Comparison of ENCODE assay signal across 9 mouse cellular contexts in the genomic region with DNA sequence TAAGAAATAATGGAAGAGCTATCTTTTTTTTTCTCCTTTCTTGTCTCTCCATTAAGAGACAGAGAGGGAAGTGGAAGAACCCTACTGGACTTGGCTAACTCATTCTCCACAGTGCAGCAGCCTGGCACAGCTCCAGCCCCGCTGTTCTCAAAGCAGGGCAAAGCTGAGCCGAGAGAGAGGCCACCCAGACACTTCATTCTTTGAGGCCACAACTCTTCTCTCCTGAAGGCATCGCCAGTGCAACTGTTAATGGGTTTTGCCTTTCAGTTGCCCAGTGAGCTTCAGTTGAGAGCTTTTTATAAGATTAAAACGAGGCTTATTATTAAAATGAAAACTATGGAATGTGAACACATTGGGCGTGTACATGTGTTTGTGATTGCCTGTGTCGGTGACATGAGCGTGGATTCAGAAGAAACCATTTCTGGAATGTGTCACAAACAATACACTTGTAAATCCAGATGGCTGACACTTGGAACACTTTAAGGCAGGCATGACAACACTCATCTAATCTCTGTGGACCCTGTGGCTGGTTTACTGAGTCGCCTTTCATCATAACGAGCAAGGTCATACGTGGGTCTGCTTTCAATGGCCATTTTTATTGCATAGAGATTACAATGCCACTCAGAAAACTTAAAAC.
DNase-seq lines count a peak whose midpoint lies in the region; ATAC-seq and TF ChIP-seq lines count a peak whose summit lies in the region.
"Had no signal": no experiment of that assay in that cellular context is flagged by ENCODE, and none has a peak within 500 bp of the region (broad histone marks: within the 10 kb centered on the region; RNA-seq: fewer than 3 reads in every experiment).

No protein-coding gene starts in this region.

- H3K27ac ChIP-seq in stomach, postnatal 0 days (replicated peaks) = no peak overlapping the region
- no peak overlapping the region for H3K27ac ChIP-seq in thymus, adult 2 months (ENCODE audit: control insufficient read depth, insufficient read depth, low read length)
- H3K27ac ChIP-seq: liver, embryonic 13.5 days had no signal

- H3K4me1 ChIP-seq in stomach, postnatal 0 days (replicated peaks; ENCODE audit: control insufficient read depth, insufficient read depth) = no peaks in the 10 kb centered on the region
- H3K4me1 ChIP-seq in thymus, adult 2 months (replicated peaks; ENCODE audit: control insufficient read depth, insufficient read depth, low read length) = peaks cover 9% of the 10 kb centered on the region
- H3K4me1 ChIP-seq: liver, embryonic 13.5 days had no signal

- H3K4me2 ChIP-seq in stomach, postnatal 0 days (replicated peaks; ENCODE audit: low read depth) = 0 out of 2 replicates have a peak overlapping the region, but pooled peaks have one; percentile 18
- H3K4me2 ChIP-seq: liver, embryonic 13.5 days had no signal

- TF ChIP-seq CTCF in stomach, postnatal 0 days (IDR thresholded peaks at IDR 0.05; ENCODE audit: low read depth) = no peak
- TF ChIP-seq CTCF in thymus, adult 2 months (IDR thresholded peaks at IDR 0.05; ENCODE audit: borderline replicate concordance, control insufficient read depth, extremely low read depth, insufficient read depth, low read length, poor library complexity) = no peak

- TF ChIP-seq EP300 in stomach, postnatal 0 days (optimal IDR thresholded peaks at IDR 0.05) = no peak

- H3K9ac ChIP-seq in stomach, postnatal 0 days (ENCODE audit: low read length) = no peak overlapping the region
- H3K9ac ChIP-seq: liver, embryonic 13.5 days had no signal

- H3K36me3 ChIP-seq in stomach, postnatal 0 days (ENCODE audit: control insufficient read depth, insufficient read depth, low read length) = no peaks in the 10 kb centered on the region
- no peaks in the 10 kb centered on the region for H3K36me3 ChIP-seq in thymus, adult 2 months (ENCODE audit: control insufficient read depth, insufficient read depth, low read length)
- H3K36me3 ChIP-seq: liver, embryonic 13.5 days had no signal

- WGBS in stomach, postnatal 0 days = 27% methylated on average over 10 of the region's 10 CpGs
- 77% methylated on average over 10 of the region's 10 CpGs for WGBS in thymus, adult 2 months

- no peaks in the 10 kb centered on the region for H3K9me3 ChIP-seq in stomach, postnatal 0 days (ENCODE audit: control insufficient read depth, low read length)
- H3K9me3 ChIP-seq: liver, embryonic 13.5 days had no signal

- no peak for TF ChIP-seq POLR2A in thymus, adult 2 months (IDR thresholded peaks at IDR 0.05; ENCODE audit: control insufficient read depth, extremely low read depth, insufficient read depth, low read length, poor library complexity)

- no peaks in the 10 kb centered on the region for H3K27me3 ChIP-seq in stomach, postnatal 0 days (ENCODE audit: control insufficient read depth, insufficient read depth, low read length)
- H3K27me3 ChIP-seq in thymus, adult 2 months (ENCODE audit: control insufficient read depth, insufficient read depth, low read length) = no peaks in the 10 kb centered on the region
- H3K27me3 ChIP-seq: liver, embryonic 13.5 days had no signal

- H3K4me3 ChIP-seq in stomach, postnatal 0 days (ENCODE audit: low read depth, low read length) = no peak overlapping the region
- no peak overlapping the region for H3K4me3 ChIP-seq in thymus, adult 2 months (ENCODE audit: control insufficient read depth, insufficient read depth, low read length)
- H3K4me3 ChIP-seq: liver, embryonic 13.5 days had no signal

- peak; percentile 23 for DNase-seq in embryo, embryonic 10.5 days (ENCODE audit: low spot score)
- DNase-seq in embryo, embryonic 9.5 days (ENCODE audit: extremely low spot score) = no peak
- peak; percentile 58 to 71 for DNase-seq in right cerebral cortex, postnatal 10 days (ENCODE audit: low spot score in 2 of 2)
- no peak for DNase-seq in right cerebral cortex, adult 2 months (ENCODE audit: low spot score in 2 of 2)
- DNase-seq in gastrocnemius, postnatal 36 days = peak; percentile 30 to 36
- DNase-seq in layer of hippocampus, postnatal 14 days (ENCODE audit: low spot score in 2 of 2) = peak; percentile 26 to 36
- DNase-seq in stomach, postnatal 0 days (ENCODE audit: low spot score) = peak; percentile 30
- DNase-seq in thymus, adult 2 months = no peak
- DNase-seq: liver, embryonic 13.5 days had no signal

- no peak for ATAC-seq in stomach, postnatal 0 days (ENCODE audit: low FRiP score, low TSS enrichment)

- intact Hi-C loops in gastrocnemius, postnatal 36 days (cut with DNase I) = no loop called here

Comparison
In these comparisons a context has a peak if more than half of its experiments do, and no peak if none do; other contexts are left out.
1. DNase-seq: peak in embryo, embryonic 10.5 days (single experiment), right cerebral cortex, postnatal 10 days (2 of 2), gastrocnemius, postnatal 36 days (2 of 2), layer of hippocampus, postnatal 14 days (2 of 2) and stomach, postnatal 0 days (single experiment); none in embryo, embryonic 9.5 days (single experiment), right cerebral cortex, adult 2 months (0 of 2) and thymus, adult 2 months (single experiment).